Mouse (Mus musculus) layer of hippocampus, adult 9-11 months (tissue): Measurements from ENCODE around the gene Vmn1r117.
"Not testable (repeated sequence)": the region's sequence is repeated elsewhere in the genome, so short reads cannot be mapped to it uniquely, and the experiment has no call there.

Source experiments
- DNase-seq: peaks from one replicate; pipeline ENCODE4 v3.0.0; 2022

The Vmn1r117 gene

DNA sequence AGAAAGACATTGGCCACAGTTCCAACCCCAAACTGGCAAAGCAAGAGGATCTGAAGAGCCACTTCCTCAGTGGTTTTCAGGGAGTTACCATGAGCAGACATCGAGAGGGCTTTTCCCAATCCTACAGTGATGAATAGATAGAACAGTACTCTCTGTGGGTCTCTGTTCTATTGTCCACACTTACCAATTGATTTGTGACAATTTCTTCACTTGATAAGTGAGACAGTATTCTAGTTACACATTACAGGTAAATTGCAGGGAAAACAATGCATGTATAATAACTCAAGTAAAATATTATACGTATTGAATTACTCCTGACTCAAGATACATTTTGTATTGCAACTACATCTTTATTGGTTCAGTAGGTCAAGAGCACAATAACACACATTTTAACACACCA lies at the start of gene Vmn1r117:
Gene Vmn1r117 (minus strand): TSS at position 101 of the 400 bp plus-strand sequence.
- DNase-seq = not testable (repeated sequence)

DNA sequence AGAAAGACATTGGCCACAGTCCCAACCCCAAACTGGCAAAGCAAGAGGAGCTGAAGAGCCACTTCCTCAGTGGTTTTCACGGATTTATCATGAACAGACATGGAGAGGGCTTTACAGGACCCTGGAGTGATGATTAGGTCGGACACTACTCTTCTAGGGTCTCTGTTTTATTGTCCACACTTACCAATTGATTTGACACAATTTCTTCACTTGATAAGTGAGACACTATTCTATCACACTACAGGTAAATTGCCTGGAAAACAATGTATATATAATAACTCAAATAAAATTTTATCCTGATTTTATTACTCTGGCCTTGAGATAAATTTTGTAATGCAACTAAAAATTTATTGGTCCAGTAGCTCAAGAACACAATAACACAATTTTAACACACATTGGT lies 28.3 kb upstream of the Vmn1r117 start, which contains the start of gene Vmn1r118:
Gene Vmn1r118 (minus strand): TSS at position 101 of the 400 bp plus-strand sequence.
- not testable (repeated sequence) for DNase-seq

DNA sequence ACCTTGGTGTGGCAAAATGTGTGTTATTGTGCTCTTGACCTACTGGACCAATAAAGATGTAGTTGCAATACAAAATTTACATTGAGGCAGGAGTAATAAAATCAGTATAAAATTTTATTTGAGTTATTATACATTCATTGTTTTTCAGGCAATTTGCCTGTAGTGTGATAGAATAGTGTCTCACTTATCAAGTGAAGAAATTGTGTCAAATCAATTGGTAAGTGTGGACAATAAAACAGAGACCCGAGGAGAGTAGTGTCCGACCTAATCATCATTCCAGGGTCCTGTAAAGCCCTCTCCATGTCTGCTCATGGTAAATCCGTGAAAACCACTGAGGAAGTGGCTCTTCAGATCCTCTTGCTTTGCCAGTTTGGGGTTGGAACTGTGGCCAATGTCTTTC lies 12.0 kb downstream of the Vmn1r117 start, which contains the start of gene Vmn1r116:
Gene Vmn1r116 (plus strand): TSS at position 301 of the 400 bp plus-strand sequence.
- not testable (repeated sequence) for DNase-seq

DNA sequence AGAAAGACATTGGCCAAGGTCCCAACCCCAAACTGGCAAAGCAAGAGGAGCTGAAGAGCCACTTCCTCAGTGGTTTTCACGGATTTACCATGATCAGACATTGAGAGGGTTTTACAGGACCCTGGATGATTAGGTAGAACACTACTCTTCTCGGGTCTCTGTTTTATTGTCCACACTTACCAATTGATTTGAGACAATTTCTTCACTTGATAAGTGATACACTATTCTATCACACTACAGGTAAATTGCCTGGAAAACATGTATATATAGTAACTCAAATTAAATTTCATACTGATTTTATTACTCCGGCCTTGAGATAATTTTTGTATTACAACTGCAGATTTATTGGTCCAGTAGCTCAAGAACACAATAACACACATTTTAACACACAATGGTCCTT lies 39.0 kb downstream of the Vmn1r117 start, which contains the start of gene Vmn1r115:
Gene Vmn1r115 (minus strand): TSS at position 101 of the 400 bp plus-strand sequence.
- not testable (repeated sequence) for DNase-seq
